Mouse (Mus musculus): ENCODE results near the gene Pnkd. TPM values are rescaled to one million over a fixed set of nuclear protein-coding genes. Genes with fewer than 3 reads are reported as not detected.
"Not testable (repeated sequence)": the region's sequence is repeated elsewhere in the genome, so short reads cannot be mapped to it uniquely, and the experiment has no call there.

Gene Pnkd
- polyA plus RNA-seq, 1 experiment from 2014 or later = 156 TPM

GRCm38 (mm10) chr1:74313049-74313692, 28.4 kb downstream of the Pnkd start:
- Histone ChIP-seq H3K27me3 (replicated peaks) (no peaks in the 10 kb centered on the region), H3K4me2 (no peak overlapping the region), H3K9ac (replicated peaks) (no peak overlapping the region), H3K36me3 (no peaks in the 10 kb centered on the region), H3K4me3 (replicated peaks) (no peak overlapping the region), H3K27ac (replicated peaks) (no peak overlapping the region), H3K9me3 (replicated peaks) (no peaks in the 10 kb centered on the region), H3K4me1 (no peaks in the 10 kb centered on the region)
- peak; percentile 57; the same call in 1 of the 2 replicates for ATAC-seq (ENCODE audit: low FRiP score)
- 2% methylated on average over 3 of the region's 3 CpGs for WGBS

DNA sequence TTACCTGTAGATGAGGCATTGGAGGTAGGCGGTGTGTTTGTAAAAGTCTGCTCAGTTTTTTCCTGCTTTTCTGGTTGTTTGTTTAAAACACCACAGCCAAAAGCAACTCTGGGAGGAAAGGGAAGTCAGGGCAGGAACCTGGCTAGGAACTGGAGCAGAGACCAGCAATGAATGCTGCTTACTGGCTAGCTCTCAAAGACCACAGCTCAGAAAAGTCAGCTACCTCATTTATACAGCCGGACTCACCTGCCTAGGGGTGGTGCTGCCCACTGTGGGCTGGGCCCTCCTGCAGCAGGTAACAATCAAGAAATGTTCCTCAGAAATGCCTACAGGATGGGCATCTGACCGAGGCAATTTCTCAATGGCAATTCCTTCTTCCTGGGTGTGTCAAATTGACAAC, 30.1 kb downstream of the Pnkd start:
- Histone ChIP-seq H3K4me2 (no peak overlapping the region), H3K27ac (replicated peaks) (no peak overlapping the region), H3K36me3 (no peaks in the 10 kb centered on the region), H3K4me3 (replicated peaks) (no peak overlapping the region), H3K9me3 (replicated peaks) (no peaks in the 10 kb centered on the region), H3K9ac (replicated peaks) (no peak overlapping the region), H3K4me1 (no peaks in the 10 kb centered on the region), H3K27me3 (replicated peaks) (no peaks in the 10 kb centered on the region)
- no peak for ATAC-seq (ENCODE audit: low FRiP score)
- 94% methylated on average over 3 of the region's 3 CpGs for WGBS

GRCm38 (mm10) chr1:74316114-74316827, 31.5 kb downstream of the Pnkd start:
- 85% methylated on average over 4 of the region's 4 CpGs for WGBS
- no peak for ATAC-seq (ENCODE audit: low FRiP score)
- no peak overlapping the region for H3K4me2 ChIP-seq

DNA sequence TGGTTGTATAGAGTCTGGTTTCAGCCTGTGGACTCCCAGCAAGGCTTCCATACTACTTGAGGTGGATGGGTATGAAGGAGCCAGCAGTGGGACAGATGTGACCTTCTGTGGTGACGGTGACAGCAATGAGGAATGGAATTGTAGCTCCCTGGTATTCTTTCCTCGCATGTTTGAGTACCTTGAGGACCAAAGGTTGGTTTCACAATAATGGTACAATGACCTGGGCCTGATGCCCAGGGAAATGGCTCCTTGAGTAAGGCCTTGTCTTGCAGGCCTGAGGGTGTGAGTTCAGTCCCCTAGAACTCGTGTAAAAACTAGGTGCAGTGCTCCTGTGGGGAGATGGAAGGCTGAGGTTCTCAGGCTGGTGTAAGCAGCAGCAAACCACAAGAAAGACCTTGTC, 34.0 kb downstream of the Pnkd start:
- no peaks in the 10 kb centered on the region for H3K4me1 ChIP-seq
- no peaks in the 10 kb centered on the region for H3K36me3 ChIP-seq
- H3K9me3 ChIP-seq (replicated peaks) = no peaks in the 10 kb centered on the region
- no peak overlapping the region for H3K27ac ChIP-seq (replicated peaks)
- no peak for ATAC-seq (ENCODE audit: low FRiP score)
- 94% methylated on average over 3 of the region's 3 CpGs for WGBS
- no peak overlapping the region for H3K4me3 ChIP-seq (replicated peaks)
- no peak overlapping the region for H3K9ac ChIP-seq (replicated peaks)
- no peaks in the 10 kb centered on the region for H3K27me3 ChIP-seq (replicated peaks)
- no peak overlapping the region for H3K4me2 ChIP-seq

More at GRCm38 (mm10) chr1:74316114-74316827, 31.5 kb downstream of the Pnkd start:
- Histone ChIP-seq H3K27ac (replicated peaks) (no peak overlapping the region), H3K27me3 (replicated peaks) (no peaks in the 10 kb centered on the region), H3K36me3 (no peaks in the 10 kb centered on the region), H3K9me3 (replicated peaks) (no peaks in the 10 kb centered on the region), H3K4me1 (no peaks in the 10 kb centered on the region), H3K4me3 (replicated peaks) (no peak overlapping the region), H3K9ac (replicated peaks) (no peak overlapping the region)

- Histone ChIP-seq H3K9me3 (replicated peaks) (no peaks in the 10 kb centered on the region), H3K27ac (replicated peaks) (no peak overlapping the region), H3K27me3 (replicated peaks) (no peaks in the 10 kb centered on the region), H3K4me3 (replicated peaks) (no peak overlapping the region), H3K36me3 (no peaks in the 10 kb centered on the region), H3K4me1 (no peaks in the 10 kb centered on the region), H3K4me2 (no peak overlapping the region), H3K9ac (replicated peaks) (no peak overlapping the region)
- WGBS = 88% methylated on average over 3 of the region's 3 CpGs
- ATAC-seq (ENCODE audit: low FRiP score) = no peak
Measured at GRCm38 (mm10) chr1:74321396-74321795, 36.7 kb downstream of the Pnkd start.

- not testable (repeated sequence) for H3K4me1 ChIP-seq; H3K4me2 ChIP-seq; H3K27ac ChIP-seq (replicated peaks); H3K9ac ChIP-seq (replicated peaks); H3K4me3 ChIP-seq (replicated peaks); H3K27me3 ChIP-seq (replicated peaks); H3K9me3 ChIP-seq (replicated peaks); ATAC-seq (ENCODE audit: low FRiP score); H3K36me3 ChIP-seq
- 78% methylated on average over 2 of the region's 2 CpGs for WGBS
Measured at GRCm38 (mm10) chr1:74326916-74327315, 42.2 kb downstream of the Pnkd start.

DNA sequence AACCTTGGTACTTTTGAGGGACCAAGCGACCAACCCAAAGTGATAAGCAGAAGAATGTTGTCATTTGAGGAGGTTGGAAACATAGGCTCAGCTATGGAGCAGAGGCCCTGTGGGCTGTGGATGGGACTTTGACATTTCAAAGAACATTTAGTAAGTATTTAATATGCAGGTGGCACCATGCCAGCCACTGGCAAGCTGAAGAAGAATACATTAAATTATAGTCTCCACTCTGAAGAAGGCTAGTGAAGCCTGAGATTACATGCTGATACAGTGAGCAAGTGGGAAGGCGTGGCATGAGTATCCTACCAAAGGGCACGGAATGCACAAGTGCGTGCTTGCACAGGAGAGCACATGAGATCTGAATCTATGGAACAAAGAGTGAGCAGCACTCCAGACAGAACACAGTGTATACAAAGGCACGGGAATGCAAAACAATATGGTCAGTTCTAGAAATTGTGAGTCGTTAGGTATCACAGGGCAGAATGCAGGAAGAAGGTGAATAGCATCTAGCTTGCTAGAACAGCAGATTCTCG, 45.2 kb downstream of the Pnkd start:
- Histone ChIP-seq H3K9me3 (replicated peaks) (no peaks in the 10 kb centered on the region), H3K4me3 (replicated peaks) (no peak overlapping the region), H3K27me3 (replicated peaks) (no peaks in the 10 kb centered on the region), H3K27ac (replicated peaks) (0 out of 2 replicates have a peak overlapping the region, but pooled peaks have one; percentile 30), H3K4me2 (no peak overlapping the region), H3K4me1 (peaks cover 18% of the 10 kb centered on the region), H3K9ac (replicated peaks) (no peak overlapping the region), H3K36me3 (no peaks in the 10 kb centered on the region; the same call in 1 of the 2 replicates)
- no peak for ATAC-seq (ENCODE audit: low FRiP score)
- WGBS = 80% methylated on average over 7 of the region's 7 CpGs

DNA sequence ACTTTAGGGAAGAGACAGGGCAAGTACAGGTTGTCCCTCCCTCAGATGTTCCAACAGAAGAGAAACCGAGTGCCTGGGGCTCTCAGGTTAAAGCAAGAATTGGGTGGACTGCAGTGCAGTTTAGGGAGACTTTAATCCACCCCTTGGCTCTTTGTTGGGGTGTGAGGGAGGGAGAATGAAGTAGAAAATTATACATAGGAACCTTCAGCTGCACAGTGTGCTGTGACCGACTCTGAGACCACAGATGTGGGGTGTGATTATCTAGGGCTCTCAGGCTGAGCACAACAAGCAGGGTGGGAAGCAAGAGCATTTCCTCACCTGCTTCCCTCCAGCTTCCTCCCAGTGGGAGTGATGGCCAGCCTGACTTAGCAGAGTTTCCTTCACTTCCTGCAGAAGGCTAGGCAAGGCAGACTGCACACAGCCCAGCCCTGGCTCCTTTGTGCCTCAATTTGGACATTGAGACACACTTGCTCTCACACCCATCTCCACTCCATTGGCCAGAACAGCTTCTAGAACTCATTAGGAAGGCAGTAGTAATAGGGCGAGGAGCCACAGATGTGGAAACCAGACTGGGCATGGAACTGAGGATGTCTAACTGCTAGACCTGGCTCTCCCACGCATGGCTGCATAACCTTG, 46.4 kb downstream of the Pnkd start:
- Histone ChIP-seq H3K36me3 (no peaks in the 10 kb centered on the region; the same call in 1 of the 2 replicates), H3K27me3 (replicated peaks) (no peaks in the 10 kb centered on the region), H3K27ac (replicated peaks) (0 out of 2 replicates have a peak overlapping the region, but pooled peaks have one; percentile 83), H3K4me1 (peaks cover 18% of the 10 kb centered on the region), H3K9ac (replicated peaks) (no peak overlapping the region), H3K9me3 (replicated peaks) (no peaks in the 10 kb centered on the region), H3K4me3 (replicated peaks) (no peak overlapping the region), H3K4me2 (no peak overlapping the region)
- ATAC-seq (ENCODE audit: low FRiP score) = no peak
- WGBS = 82% methylated on average over 4 of the region's 4 CpGs

DNA sequence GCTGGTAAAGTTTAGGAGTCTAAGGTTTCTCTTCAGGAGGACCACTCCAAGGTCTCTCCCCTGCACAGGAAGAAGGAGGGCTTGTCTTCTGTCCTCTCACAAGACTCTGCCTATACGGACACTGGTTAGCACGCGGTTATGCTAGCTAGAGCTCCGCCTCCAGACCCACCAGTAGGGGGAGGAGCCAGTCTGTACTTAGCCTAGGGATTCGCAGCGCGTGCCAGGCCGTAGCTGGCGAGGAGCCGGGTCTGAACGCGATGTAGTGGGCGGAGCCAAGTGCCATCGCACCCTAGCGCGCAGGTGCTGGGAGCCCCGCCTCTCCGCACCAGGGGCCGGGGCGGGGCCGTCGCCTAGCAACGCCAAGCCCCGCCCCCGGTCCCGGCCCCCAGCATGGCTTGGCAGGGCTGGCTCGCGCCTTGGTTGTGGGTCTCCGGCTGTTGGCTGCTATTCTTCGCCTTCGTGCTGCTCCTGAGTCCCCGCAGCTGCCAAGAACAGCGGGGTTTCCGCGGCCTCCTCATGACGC, 47.6 kb downstream of the Pnkd start:
- whole genome bisulfite sequencing = under 1% methylated on average over 36 of the region's 36 CpGs
- ATAC-seq (ENCODE audit: low FRiP score) = peak; percentile 95
- Histone ChIP-seq H3K27me3 (replicated peaks) (no peaks in the 10 kb centered on the region), H3K9ac (replicated peaks) (peak overlapping the region; percentile 60), H3K36me3 (no peaks in the 10 kb centered on the region; the same call in 1 of the 2 replicates), H3K9me3 (replicated peaks) (no peaks in the 10 kb centered on the region), H3K27ac (replicated peaks) (peak overlapping the region; percentile 83), H3K4me2 (peak overlapping the region; percentile 87), H3K4me1 (peaks cover 18% of the 10 kb centered on the region), H3K4me3 (replicated peaks) (peak overlapping the region; percentile 57)

GRCm38 (mm10) chr1:74332930-74333329, 48.2 kb downstream of the Pnkd start:
- H3K4me3 ChIP-seq (replicated peaks) = peak overlapping the region; percentile 57
- peak overlapping the region; percentile 60 for H3K9ac ChIP-seq (replicated peaks)
- H3K27ac ChIP-seq (replicated peaks) = peak overlapping the region; percentile 83
- peaks cover 18% of the 10 kb centered on the region for H3K4me1 ChIP-seq
- H3K36me3 ChIP-seq = no peaks in the 10 kb centered on the region; the same call in 1 of the 2 replicates
- H3K9me3 ChIP-seq (replicated peaks) = no peaks in the 10 kb centered on the region
- no peaks in the 10 kb centered on the region for H3K27me3 ChIP-seq (replicated peaks)
- H3K4me2 ChIP-seq = peak overlapping the region; percentile 87
- WGBS = 5% methylated on average over 9 of the region's 9 CpGs
- ATAC-seq (ENCODE audit: low FRiP score) = peak; percentile 11; the same call in 1 of the 2 replicates

GRCm38 (mm10) chr1:74334607-74335006, 49.9 kb downstream of the Pnkd start:
- H3K36me3 ChIP-seq = no peaks in the 10 kb centered on the region
- no peak overlapping the region for H3K9ac ChIP-seq (replicated peaks)
- 87% methylated on average over 3 of the region's 3 CpGs for WGBS
- H3K27me3 ChIP-seq (replicated peaks) = no peaks in the 10 kb centered on the region
- no peak overlapping the region for H3K4me3 ChIP-seq (replicated peaks)
- no peaks in the 10 kb centered on the region for H3K9me3 ChIP-seq (replicated peaks)
- H3K4me1 ChIP-seq = peaks cover 18% of the 10 kb centered on the region
- no peak overlapping the region for H3K4me2 ChIP-seq
- no peak for ATAC-seq (ENCODE audit: low FRiP score)
- H3K27ac ChIP-seq (replicated peaks) = no peak overlapping the region

Data from neural tube, embryonic 15.5 days (tissue).